Mouse (Mus musculus): ENCODE measurements around the gene Lamb2. TPM values are rescaled to one million over a fixed set of nuclear protein-coding genes. Genes with fewer than 3 reads are reported as not detected.
A peak's percentile ranks its signal among the peaks of the same experiment; 100 is the strongest.

Lamb2 gene
- polyA plus RNA-seq, 1 experiment from 2014 or later: 18.1 TPM

- Histone ChIP-seq H3K4me3 (ENCODE audit: low read depth, low read length) (no peak overlapping the region), H3K27ac (ENCODE audit: low read depth, low read length) (no peak overlapping the region), H3K9ac (ENCODE audit: low read length) (no peak overlapping the region), H3K9me3 (ENCODE audit: control insufficient read depth, low read length) (no peaks in the 10 kb centered on the region), H3K4me2 (ENCODE audit: low read depth) (no peak overlapping the region), H3K36me3 (ENCODE audit: control insufficient read depth, insufficient read depth, low read length) (peaks cover 7% of the 10 kb centered on the region), H3K27me3 (ENCODE audit: control insufficient read depth, insufficient read depth, low read length) (no peaks in the 10 kb centered on the region), H3K4me1 (ENCODE audit: control insufficient read depth, insufficient read depth, low read length) (peaks cover 5% of the 10 kb centered on the region)
- ATAC-seq (ENCODE audit: insufficient read depth, low FRiP score, low TSS enrichment): no peak
- no peak for DNase-seq (ENCODE audit: low spot score)
- 92% methylated on average over 15 of the region's 15 CpGs for WGBS
These were observed 4.5 kb downstream of the Lamb2 start for GRCm38 (mm10) chr9:108484021-108484420.

GRCm38 (mm10) chr9:108485301-108485875, 5.9 kb downstream of the Lamb2 start:
- DNase-seq (ENCODE audit: low spot score) (no peak), ATAC-seq (ENCODE audit: insufficient read depth, low FRiP score, low TSS enrichment) (no peak)
- 91% methylated on average over 19 of the region's 19 CpGs for WGBS
- Histone ChIP-seq H3K9me3 (ENCODE audit: control insufficient read depth, low read length) (no peaks in the 10 kb centered on the region), H3K4me1 (ENCODE audit: control insufficient read depth, insufficient read depth, low read length) (no peaks in the 10 kb centered on the region), H3K9ac (ENCODE audit: low read length) (no peak overlapping the region), H3K27me3 (ENCODE audit: control insufficient read depth, insufficient read depth, low read length) (no peaks in the 10 kb centered on the region), H3K27ac (ENCODE audit: low read depth, low read length) (no peak overlapping the region), H3K4me3 (ENCODE audit: low read depth, low read length) (no peak overlapping the region), H3K36me3 (ENCODE audit: control insufficient read depth, insufficient read depth, low read length) (peaks cover 10% of the 10 kb centered on the region), H3K4me2 (ENCODE audit: low read depth) (no peak overlapping the region)

- no peak overlapping the region for H3K27ac ChIP-seq (ENCODE audit: low read depth, low read length)
- 95% methylated on average over 8 of the region's 8 CpGs for WGBS
- no peak for DNase-seq (ENCODE audit: low spot score)
- no peaks in the 10 kb centered on the region for H3K9me3 ChIP-seq (ENCODE audit: control insufficient read depth, low read length)
- H3K27me3 ChIP-seq (ENCODE audit: control insufficient read depth, insufficient read depth, low read length): no peaks in the 10 kb centered on the region
- H3K4me3 ChIP-seq (ENCODE audit: low read depth, low read length): no peak overlapping the region
- peaks cover 10% of the 10 kb centered on the region for H3K36me3 ChIP-seq (ENCODE audit: control insufficient read depth, insufficient read depth, low read length)
- no peak for ATAC-seq (ENCODE audit: insufficient read depth, low FRiP score, low TSS enrichment)
- peaks cover 5% of the 10 kb centered on the region for H3K4me1 ChIP-seq (ENCODE audit: control insufficient read depth, insufficient read depth, low read length)
- H3K9ac ChIP-seq (ENCODE audit: low read length): no peak overlapping the region; the same call in 1 of the 2 replicates
- no peak overlapping the region for H3K4me2 ChIP-seq (ENCODE audit: low read depth)
These were observed 7.5 kb downstream of the Lamb2 start for GRCm38 (mm10) chr9:108486973-108487530.

DNA sequence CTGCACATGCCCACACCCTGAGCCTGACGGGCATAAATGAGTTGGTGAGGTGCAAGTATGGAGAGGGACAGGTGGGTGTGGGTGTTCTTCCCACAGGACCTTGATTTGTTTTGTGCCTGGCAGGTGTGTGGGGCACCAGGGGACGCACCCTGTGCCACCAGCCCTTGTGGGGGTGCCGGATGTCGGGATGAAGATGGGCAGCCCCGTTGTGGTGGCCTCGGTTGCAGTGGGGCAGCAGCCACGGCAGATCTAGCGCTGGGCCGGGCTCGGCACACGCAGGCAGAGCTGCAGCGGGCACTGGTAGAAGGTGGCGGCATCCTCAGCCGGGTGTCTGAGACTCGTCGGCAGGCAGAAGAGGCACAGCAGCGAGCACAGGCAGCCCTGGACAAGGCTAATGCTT, 8.9 kb downstream of the Lamb2 start:
- H3K36me3 ChIP-seq (ENCODE audit: control insufficient read depth, insufficient read depth, low read length): peaks cover 20% of the 10 kb centered on the region
- no peak for DNase-seq (ENCODE audit: low spot score)
- peaks cover 5% of the 10 kb centered on the region for H3K4me1 ChIP-seq (ENCODE audit: control insufficient read depth, insufficient read depth, low read length)
- WGBS: 98% methylated on average over 17 of the region's 17 CpGs
- H3K27ac ChIP-seq (ENCODE audit: low read depth, low read length): no peak overlapping the region
- no peak for ATAC-seq (ENCODE audit: insufficient read depth, low FRiP score, low TSS enrichment)
- H3K4me2 ChIP-seq (ENCODE audit: low read depth): no peak overlapping the region
- H3K9ac ChIP-seq (ENCODE audit: low read length): no peak overlapping the region
- no peaks in the 10 kb centered on the region for H3K27me3 ChIP-seq (ENCODE audit: control insufficient read depth, insufficient read depth, low read length)
- no peak overlapping the region for H3K4me3 ChIP-seq (ENCODE audit: low read depth, low read length)
- no peaks in the 10 kb centered on the region for H3K9me3 ChIP-seq (ENCODE audit: control insufficient read depth, low read length)

GRCm38 (mm10) chr9:108489215-108489614, 9.7 kb downstream of the Lamb2 start:
- peaks cover 27% of the 10 kb centered on the region for H3K36me3 ChIP-seq (ENCODE audit: control insufficient read depth, insufficient read depth, low read length)
- DNase-seq (ENCODE audit: low spot score) (no peak), ATAC-seq (ENCODE audit: insufficient read depth, low FRiP score, low TSS enrichment) (no peak)
- H3K4me1 ChIP-seq (ENCODE audit: control insufficient read depth, insufficient read depth, low read length): peaks cover 5% of the 10 kb centered on the region
- H3K9ac ChIP-seq (ENCODE audit: low read length): peak overlapping the region; percentile 9; the same call in 1 of the 2 replicates
- H3K4me3 ChIP-seq (ENCODE audit: low read depth, low read length): no peak overlapping the region
- no peaks in the 10 kb centered on the region for H3K27me3 ChIP-seq (ENCODE audit: control insufficient read depth, insufficient read depth, low read length)
- no peaks in the 10 kb centered on the region for H3K9me3 ChIP-seq (ENCODE audit: control insufficient read depth, low read length)
- WGBS: 94% methylated on average over 20 of the region's 20 CpGs
- 0 out of 2 replicates have a peak overlapping the region, but pooled peaks have one; percentile 8 for H3K27ac ChIP-seq (ENCODE audit: low read depth, low read length)
- H3K4me2 ChIP-seq (ENCODE audit: low read depth): no peak overlapping the region

DNA sequence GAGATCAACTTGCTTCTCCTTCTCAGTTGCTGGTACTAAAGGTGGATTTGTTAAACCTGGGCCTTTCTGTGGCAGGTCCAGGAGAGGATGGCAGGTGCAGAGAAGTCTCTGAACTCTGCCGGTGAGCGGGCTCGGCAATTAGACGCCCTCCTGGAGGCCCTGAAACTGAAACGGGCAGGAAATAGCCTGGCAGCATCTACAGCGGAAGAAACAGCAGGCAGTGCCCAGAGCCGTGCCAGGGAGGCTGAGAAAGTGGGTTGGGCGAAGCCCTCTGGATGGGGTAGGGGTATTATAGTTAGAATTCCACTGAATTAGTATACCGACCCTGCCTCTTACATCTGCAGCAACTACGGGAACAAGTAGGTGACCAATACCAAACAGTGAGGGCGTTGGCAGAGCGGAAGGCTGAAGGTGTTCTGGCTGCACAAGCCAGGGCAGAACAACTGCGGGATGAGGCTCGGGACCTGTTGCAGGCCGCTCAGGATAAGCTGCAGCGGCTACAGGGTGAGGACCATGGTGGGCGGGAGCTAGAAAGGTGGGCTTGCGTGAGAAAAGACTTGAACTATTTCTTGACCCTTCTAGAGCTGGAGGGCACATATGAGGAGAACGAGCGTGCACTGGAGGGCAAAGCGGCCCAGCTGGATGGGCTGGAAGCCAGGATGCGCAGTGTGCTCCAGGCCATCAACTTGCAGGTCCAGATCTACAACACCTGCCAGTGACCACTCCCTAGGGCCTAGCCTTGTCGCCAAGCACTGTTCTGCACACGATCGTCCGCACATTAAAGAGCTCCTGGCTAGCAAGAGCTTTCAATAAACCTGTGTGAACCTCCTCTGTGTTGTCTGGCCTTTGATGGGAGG, 10.4 kb downstream of the Lamb2 start:
- Histone ChIP-seq H3K27ac (ENCODE audit: low read depth, low read length) (peak overlapping the region; percentile 77), H3K9me3 (ENCODE audit: control insufficient read depth, low read length) (no peaks in the 10 kb centered on the region), H3K36me3 (ENCODE audit: control insufficient read depth, insufficient read depth, low read length) (peaks cover 34% of the 10 kb centered on the region), H3K9ac (ENCODE audit: low read length) (peak overlapping the region; percentile 87), H3K27me3 (ENCODE audit: control insufficient read depth, insufficient read depth, low read length) (no peaks in the 10 kb centered on the region), H3K4me2 (ENCODE audit: low read depth) (peak overlapping the region; percentile 93), H3K4me3 (ENCODE audit: low read depth, low read length) (peak overlapping the region; percentile 86), H3K4me1 (ENCODE audit: control insufficient read depth, insufficient read depth, low read length) (peaks cover 5% of the 10 kb centered on the region)
- DNase-seq (ENCODE audit: low spot score) (no peak), ATAC-seq (ENCODE audit: insufficient read depth, low FRiP score, low TSS enrichment) (peak; percentile 32)
- WGBS: 73% methylated on average over 26 of the region's 26 CpGs

DNA sequence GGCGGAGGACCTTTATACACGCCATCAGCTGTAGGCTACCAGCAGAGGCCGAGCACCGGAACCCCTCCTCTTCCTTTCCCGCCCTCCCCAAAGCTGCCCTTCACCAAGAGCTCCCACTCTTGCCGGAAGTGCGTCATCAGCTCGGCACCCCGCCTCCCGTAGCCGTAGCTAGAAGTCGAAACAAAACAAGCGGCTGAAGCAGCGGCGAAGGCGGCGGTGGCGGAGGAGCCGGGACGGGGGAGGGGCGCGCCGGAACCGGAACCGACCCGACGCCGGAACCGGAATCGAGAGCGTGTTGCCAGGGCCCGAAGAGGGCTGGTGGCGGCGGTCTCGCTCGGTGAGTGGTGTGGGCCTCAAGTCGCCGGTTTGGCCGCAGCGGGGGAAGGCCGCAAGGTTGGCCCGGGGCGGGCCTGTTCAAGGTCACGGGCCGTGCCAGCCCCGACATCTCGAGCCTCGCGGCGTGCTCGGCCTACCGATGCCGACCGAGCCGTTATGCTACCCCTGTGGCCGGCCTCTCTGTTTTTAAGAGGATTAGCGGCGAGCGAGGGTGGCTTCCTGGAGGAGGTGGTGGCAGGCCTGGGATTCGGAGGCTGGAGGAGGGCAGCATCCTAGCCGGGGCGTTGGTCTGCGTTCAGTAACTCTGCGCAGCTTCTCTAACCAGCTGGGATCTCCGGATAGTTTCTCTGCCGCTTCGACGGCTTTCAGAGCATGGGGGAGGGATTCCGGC, 11.2 kb downstream of the Lamb2 start, which contains the start of gene Usp19:
TSS of gene Usp19 (plus strand) at position 44 of the 727 bp plus-strand sequence.
- no peaks in the 10 kb centered on the region for H3K27me3 ChIP-seq (ENCODE audit: control insufficient read depth, insufficient read depth, low read length)
- peak within 1 kb of the TSS; percentile 93 for H3K4me2 ChIP-seq (ENCODE audit: low read depth)
- peaks cover 5% of the 10 kb centered on the region for H3K4me1 ChIP-seq (ENCODE audit: control insufficient read depth, insufficient read depth, low read length)
- H3K9me3 ChIP-seq (ENCODE audit: control insufficient read depth, low read length): no peaks in the 10 kb centered on the region
- peak; percentile 96 for DNase-seq (ENCODE audit: low spot score)
- H3K9ac ChIP-seq (ENCODE audit: low read length): peak within 1 kb of the TSS; percentile 87
- ATAC-seq (ENCODE audit: insufficient read depth, low FRiP score, low TSS enrichment): peak; percentile 93
- peak within 1 kb of the TSS; percentile 77 for H3K27ac ChIP-seq (ENCODE audit: low read depth, low read length)
- H3K36me3 ChIP-seq (ENCODE audit: control insufficient read depth, insufficient read depth, low read length): peaks cover 39% of the 10 kb centered on the region
- under 1% methylated on average over 68 of the region's 69 CpGs for WGBS
- peak within 1 kb of the TSS; percentile 86 for H3K4me3 ChIP-seq (ENCODE audit: low read depth, low read length)

DNA sequence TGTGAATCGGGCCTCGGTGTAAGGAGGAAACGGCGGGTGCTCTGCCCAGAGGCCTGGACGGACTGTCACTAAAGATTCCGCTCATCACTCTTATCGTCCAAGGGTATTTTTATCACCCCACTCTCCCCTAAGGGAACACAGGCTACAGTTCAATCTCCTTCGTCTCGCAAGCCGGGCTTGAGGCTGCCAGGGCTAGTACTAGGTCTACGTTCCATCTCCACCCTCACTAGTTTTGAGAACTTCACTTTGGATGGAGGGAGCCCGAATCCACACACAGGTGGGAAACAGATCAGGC, 11.7 kb downstream of the Lamb2 start:
- H3K9me3 ChIP-seq (ENCODE audit: control insufficient read depth, low read length): no peaks in the 10 kb centered on the region
- H3K27me3 ChIP-seq (ENCODE audit: control insufficient read depth, insufficient read depth, low read length): no peaks in the 10 kb centered on the region
- peaks cover 5% of the 10 kb centered on the region for H3K4me1 ChIP-seq (ENCODE audit: control insufficient read depth, insufficient read depth, low read length)
- peak overlapping the region; percentile 87 for H3K9ac ChIP-seq (ENCODE audit: low read length)
- H3K4me2 ChIP-seq (ENCODE audit: low read depth): peak overlapping the region; percentile 93
- DNase-seq (ENCODE audit: low spot score): no peak
- H3K27ac ChIP-seq (ENCODE audit: low read depth, low read length): peak overlapping the region; percentile 77; the same call in 1 of the 2 replicates
- peak overlapping the region; percentile 86 for H3K4me3 ChIP-seq (ENCODE audit: low read depth, low read length)
- 15% methylated on average over 12 of the region's 12 CpGs for WGBS
- H3K36me3 ChIP-seq (ENCODE audit: control insufficient read depth, insufficient read depth, low read length): peaks cover 41% of the 10 kb centered on the region
- ATAC-seq (ENCODE audit: insufficient read depth, low FRiP score, low TSS enrichment): 0 out of 2 replicates have a peak, but pooled peaks have one; percentile 3
